Mouse (Mus musculus): ENCODE measurements around the gene Slc25a25. TPM values are rescaled to one million over a fixed set of nuclear protein-coding genes. Genes with fewer than 3 reads are reported as not detected.

Slc25a25 gene
- polyA plus RNA-seq, 1 experiment from 2014 or later, result 14.8 TPM

DNA sequence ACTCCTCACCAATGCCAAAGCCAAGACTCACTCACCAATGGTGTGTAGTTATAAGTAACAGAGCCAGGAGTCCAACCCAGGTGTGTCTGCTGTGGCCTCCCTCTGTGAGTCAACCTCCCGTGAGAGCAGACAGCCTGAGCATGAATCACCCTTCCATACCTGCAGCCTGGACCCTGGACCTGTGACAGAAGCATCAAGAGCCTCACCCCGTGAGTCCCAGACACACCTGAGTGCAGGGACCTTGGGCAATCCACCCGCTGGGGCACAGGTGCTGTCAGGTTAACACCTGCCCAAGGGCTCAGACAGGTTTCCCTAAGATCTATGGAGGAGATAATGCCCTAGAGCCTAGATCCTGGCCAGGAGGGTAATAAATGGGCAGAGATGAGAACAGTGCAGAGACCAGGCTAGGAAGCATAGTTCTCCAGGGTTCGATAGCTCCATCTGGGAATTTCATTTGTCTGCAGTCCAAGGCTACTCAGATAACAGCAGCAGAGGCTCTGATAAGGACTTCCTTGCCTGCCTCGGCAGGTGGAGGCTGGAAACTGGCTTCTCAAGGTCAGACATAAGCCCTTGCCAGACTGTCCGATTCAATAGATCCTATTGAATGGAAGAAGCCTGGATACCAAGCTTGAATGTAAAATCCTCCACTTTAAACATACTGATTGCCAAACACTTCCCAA lies 19.9 kb upstream of the Slc25a25 start:
- Histone ChIP-seq H3K4me1 (ENCODE audit: control insufficient read depth, insufficient read depth, low read length) (no peaks in the 10 kb centered on the region), H3K9ac (ENCODE audit: low read depth, low read length) (no peak overlapping the region), H3K27ac (ENCODE audit: low read depth, low read length) (no peak overlapping the region), H3K4me3 (ENCODE audit: low read length) (no peak overlapping the region), H3K4me2 (replicated peaks; ENCODE audit: low read depth, low read length) (no peak overlapping the region), H3K27me3 (ENCODE audit: control insufficient read depth, insufficient read depth, low read length) (no peaks in the 10 kb centered on the region), H3K36me3 (ENCODE audit: control insufficient read depth, insufficient read depth, low read length) (no peaks in the 10 kb centered on the region), H3K9me3 (ENCODE audit: control insufficient read depth, low read length) (peaks cover 3% of the 10 kb centered on the region; the same call in 1 of the 2 replicates)
- no peak for ATAC-seq (ENCODE audit: low FRiP score, low TSS enrichment)
- 84% methylated on average over 6 of the region's 6 CpGs for WGBS

DNA sequence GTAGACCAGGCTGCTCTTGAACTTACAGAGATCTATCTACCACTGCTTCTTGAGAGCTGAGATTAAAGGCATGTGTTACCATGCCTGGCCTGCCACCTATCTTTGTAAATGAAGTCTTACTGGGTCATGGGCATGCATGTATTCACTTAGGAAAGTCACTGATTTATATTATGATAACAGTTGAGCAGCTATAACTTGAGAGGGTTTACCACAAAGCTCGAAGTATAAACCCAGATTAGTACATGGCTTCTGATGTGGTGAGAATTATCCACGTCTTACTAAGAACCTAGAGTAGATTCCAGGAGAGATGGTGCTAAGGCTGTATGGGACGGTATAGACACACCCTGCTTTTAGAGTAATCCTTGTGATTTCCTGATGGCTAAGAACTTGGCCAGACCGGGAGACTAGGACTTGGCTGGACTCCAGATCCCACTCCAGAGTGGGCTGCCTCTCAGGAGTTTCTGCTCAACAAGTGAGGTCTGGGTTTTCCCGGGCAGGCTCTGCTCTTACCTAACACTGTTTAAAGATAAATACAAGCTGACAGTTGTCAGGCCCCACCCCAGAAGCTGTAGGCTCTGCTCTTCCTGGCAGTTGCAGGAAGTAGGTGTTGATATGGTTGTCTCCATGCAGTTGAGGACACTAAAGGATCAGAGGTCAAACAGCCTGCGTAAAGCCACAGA lies 13.1 kb upstream of the Slc25a25 start:
- Histone ChIP-seq H3K36me3 (ENCODE audit: control insufficient read depth, insufficient read depth, low read length) (no peaks in the 10 kb centered on the region), H3K4me3 (ENCODE audit: low read length) (no peak overlapping the region), H3K4me2 (replicated peaks; ENCODE audit: low read depth, low read length) (no peak overlapping the region), H3K9ac (ENCODE audit: low read depth, low read length) (no peak overlapping the region), H3K27me3 (ENCODE audit: control insufficient read depth, insufficient read depth, low read length) (no peaks in the 10 kb centered on the region), H3K27ac (ENCODE audit: low read depth, low read length) (no peak overlapping the region), H3K9me3 (ENCODE audit: control insufficient read depth, low read length) (no peaks in the 10 kb centered on the region), H3K4me1 (ENCODE audit: control insufficient read depth, insufficient read depth, low read length) (no peaks in the 10 kb centered on the region)
- no peak for ATAC-seq (ENCODE audit: low FRiP score, low TSS enrichment)
- 64% methylated on average over 6 of the region's 6 CpGs for WGBS

DNA sequence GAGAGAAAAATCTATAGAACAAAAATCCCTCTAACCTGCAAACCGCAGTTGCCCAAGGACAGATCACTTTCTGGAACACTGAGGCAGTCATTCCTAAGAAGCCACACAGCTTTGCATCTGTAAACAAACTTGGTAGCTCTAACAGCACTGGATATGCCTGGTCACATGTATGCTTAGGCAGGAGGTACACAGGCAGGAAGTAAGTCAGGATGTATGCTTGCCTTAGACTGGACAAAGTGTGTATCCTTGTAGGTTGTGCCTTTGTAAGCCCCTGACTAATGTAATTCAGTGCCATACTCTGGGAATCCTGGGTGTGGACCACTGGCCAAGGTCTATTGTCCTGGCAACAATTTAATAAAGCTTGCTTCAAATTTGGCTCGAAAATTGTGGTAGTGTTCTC lies 12.5 kb upstream of the Slc25a25 start:
- Histone ChIP-seq H3K9ac (ENCODE audit: low read depth, low read length) (no peak overlapping the region), H3K27ac (ENCODE audit: low read depth, low read length) (no peak overlapping the region), H3K9me3 (ENCODE audit: control insufficient read depth, low read length) (no peaks in the 10 kb centered on the region), H3K4me3 (ENCODE audit: low read length) (no peak overlapping the region), H3K4me1 (ENCODE audit: control insufficient read depth, insufficient read depth, low read length) (no peaks in the 10 kb centered on the region), H3K4me2 (replicated peaks; ENCODE audit: low read depth, low read length) (no peak overlapping the region), H3K27me3 (ENCODE audit: control insufficient read depth, insufficient read depth, low read length) (no peaks in the 10 kb centered on the region), H3K36me3 (ENCODE audit: control insufficient read depth, insufficient read depth, low read length) (no peaks in the 10 kb centered on the region)
- 81% methylated on average over 2 of the region's 2 CpGs for WGBS
- no peak for ATAC-seq (ENCODE audit: low FRiP score, low TSS enrichment)

DNA sequence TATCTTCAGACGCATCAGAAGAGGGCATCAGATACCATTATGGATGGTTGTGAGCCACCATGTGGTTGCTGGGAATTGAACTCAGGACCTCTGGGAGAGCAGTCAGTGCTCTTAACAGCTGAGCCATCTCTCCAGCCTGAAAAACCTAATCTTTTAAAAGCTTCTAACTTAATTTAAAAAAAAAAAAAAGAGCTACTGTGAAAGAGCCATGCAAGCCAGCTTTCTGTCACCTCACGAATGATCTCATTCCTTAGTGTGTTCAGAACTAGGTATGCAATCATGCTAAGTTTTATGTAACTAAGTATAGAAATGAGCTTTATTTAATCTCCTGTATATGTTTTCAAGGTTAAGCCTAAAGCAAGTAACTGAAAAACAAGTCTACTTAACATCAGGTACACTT lies 8.4 kb upstream of the Slc25a25 start:
- H3K36me3 ChIP-seq (ENCODE audit: control insufficient read depth, insufficient read depth, low read length), result peaks cover 6% of the 10 kb centered on the region
- no peak for ATAC-seq (ENCODE audit: low FRiP score, low TSS enrichment)
- H3K9me3 ChIP-seq (ENCODE audit: control insufficient read depth, low read length), result no peaks in the 10 kb centered on the region
- H3K27me3 ChIP-seq (ENCODE audit: control insufficient read depth, insufficient read depth, low read length), result no peaks in the 10 kb centered on the region
- WGBS, result 93% methylated on average over 2 of the region's 2 CpGs
- no peaks in the 10 kb centered on the region for H3K4me1 ChIP-seq (ENCODE audit: control insufficient read depth, insufficient read depth, low read length)
- H3K4me3 ChIP-seq (ENCODE audit: low read length), result no peak overlapping the region
- no peak overlapping the region for H3K9ac ChIP-seq (ENCODE audit: low read depth, low read length)
- no peak overlapping the region for H3K4me2 ChIP-seq (replicated peaks; ENCODE audit: low read depth, low read length)
- H3K27ac ChIP-seq (ENCODE audit: low read depth, low read length), result no peak overlapping the region

DNA sequence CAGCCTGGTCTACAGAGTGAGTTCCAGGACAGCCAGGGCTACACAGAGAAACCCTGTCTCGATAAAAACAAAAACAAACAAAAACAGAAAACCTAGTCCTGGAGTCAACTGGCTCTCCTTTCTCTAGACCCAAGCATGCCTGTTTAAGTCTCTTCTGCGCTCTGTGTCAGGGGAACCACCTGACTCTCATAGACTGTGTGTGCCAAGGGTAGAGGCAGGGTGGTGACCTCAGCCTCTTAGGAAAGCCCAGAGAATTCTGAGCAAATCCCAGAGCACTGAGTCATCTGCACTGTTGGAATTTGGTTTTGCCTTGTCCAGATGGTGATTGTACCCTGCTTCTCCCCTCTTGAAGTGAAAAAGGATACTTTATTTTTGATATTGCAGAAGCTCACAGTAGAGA lies 7.1 kb upstream of the Slc25a25 start:
- Histone ChIP-seq H3K4me1 (ENCODE audit: control insufficient read depth, insufficient read depth, low read length) (no peaks in the 10 kb centered on the region), H3K27me3 (ENCODE audit: control insufficient read depth, insufficient read depth, low read length) (no peaks in the 10 kb centered on the region), H3K36me3 (ENCODE audit: control insufficient read depth, insufficient read depth, low read length) (peaks cover 6% of the 10 kb centered on the region), H3K27ac (ENCODE audit: low read depth, low read length) (no peak overlapping the region), H3K4me3 (ENCODE audit: low read length) (no peak overlapping the region), H3K4me2 (replicated peaks; ENCODE audit: low read depth, low read length) (no peak overlapping the region), H3K9ac (ENCODE audit: low read depth, low read length) (no peak overlapping the region), H3K9me3 (ENCODE audit: control insufficient read depth, low read length) (no peaks in the 10 kb centered on the region)
- no peak for ATAC-seq (ENCODE audit: low FRiP score, low TSS enrichment)
- WGBS, result 86% methylated on average over 2 of the region's 2 CpGs

DNA sequence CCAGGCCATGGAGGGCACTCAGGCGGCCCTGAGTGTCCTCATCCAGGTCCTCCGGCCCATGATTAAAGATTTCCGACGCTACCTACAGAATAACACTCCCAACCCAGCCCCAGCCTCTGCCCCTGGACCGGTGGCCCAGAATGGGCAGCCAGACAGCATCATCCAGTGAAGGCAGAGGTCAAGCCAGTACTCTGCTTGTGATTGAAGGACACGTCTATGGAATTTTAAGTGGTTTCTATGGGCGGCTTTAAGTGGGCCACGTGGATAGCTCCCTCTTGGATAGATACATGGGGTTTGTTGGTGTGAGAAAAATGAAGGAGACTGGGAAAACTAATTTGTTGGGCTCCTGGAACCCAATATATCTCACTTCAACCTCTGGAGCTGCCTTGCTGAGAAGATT lies 3.9 kb upstream of the Slc25a25 start:
- Histone ChIP-seq H3K27ac (ENCODE audit: low read depth, low read length) (no peak overlapping the region), H3K27me3 (ENCODE audit: control insufficient read depth, insufficient read depth, low read length) (no peaks in the 10 kb centered on the region), H3K36me3 (ENCODE audit: control insufficient read depth, insufficient read depth, low read length) (peaks cover 6% of the 10 kb centered on the region), H3K4me3 (ENCODE audit: low read length) (no peak overlapping the region), H3K4me2 (replicated peaks; ENCODE audit: low read depth, low read length) (no peak overlapping the region), H3K9ac (ENCODE audit: low read depth, low read length) (no peak overlapping the region), H3K4me1 (ENCODE audit: control insufficient read depth, insufficient read depth, low read length) (peaks cover 13% of the 10 kb centered on the region; the same call in 1 of the 2 replicates), H3K9me3 (ENCODE audit: control insufficient read depth, low read length) (no peaks in the 10 kb centered on the region)
- no peak for ATAC-seq (ENCODE audit: low FRiP score, low TSS enrichment)
- WGBS, result 86% methylated on average over 8 of the region's 8 CpGs

DNA sequence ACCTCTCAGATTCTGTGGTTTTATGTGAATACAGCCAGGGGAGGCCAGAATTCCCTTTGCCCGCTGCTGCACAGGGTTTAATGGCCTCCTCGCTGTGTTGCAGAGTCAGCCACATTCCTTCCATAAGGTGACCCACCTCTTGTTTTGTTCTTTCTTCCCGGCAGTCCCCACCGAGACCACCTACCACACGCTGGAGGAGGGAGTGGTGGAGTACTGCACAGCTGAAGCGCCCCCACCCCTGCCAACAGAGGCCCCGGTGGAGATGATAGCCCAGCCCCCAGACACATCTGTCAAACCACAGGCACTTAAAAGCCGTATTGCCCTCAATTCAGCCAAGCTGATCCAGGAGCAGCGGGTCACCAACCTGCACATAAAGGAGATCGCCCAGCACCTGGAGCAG lies 3.4 kb upstream of the Slc25a25 start:
- Histone ChIP-seq H3K27ac (ENCODE audit: low read depth, low read length) (no peak overlapping the region), H3K36me3 (ENCODE audit: control insufficient read depth, insufficient read depth, low read length) (peaks cover 6% of the 10 kb centered on the region), H3K4me1 (ENCODE audit: control insufficient read depth, insufficient read depth, low read length) (peaks cover 13% of the 10 kb centered on the region; the same call in 1 of the 2 replicates), H3K27me3 (ENCODE audit: control insufficient read depth, insufficient read depth, low read length) (no peaks in the 10 kb centered on the region), H3K9me3 (ENCODE audit: control insufficient read depth, low read length) (no peaks in the 10 kb centered on the region), H3K4me3 (ENCODE audit: low read length) (no peak overlapping the region), H3K4me2 (replicated peaks; ENCODE audit: low read depth, low read length) (no peak overlapping the region), H3K9ac (ENCODE audit: low read depth, low read length) (no peak overlapping the region)
- no peak for ATAC-seq (ENCODE audit: low FRiP score, low TSS enrichment)
- 60% methylated on average over 10 of the region's 10 CpGs for WGBS

DNA sequence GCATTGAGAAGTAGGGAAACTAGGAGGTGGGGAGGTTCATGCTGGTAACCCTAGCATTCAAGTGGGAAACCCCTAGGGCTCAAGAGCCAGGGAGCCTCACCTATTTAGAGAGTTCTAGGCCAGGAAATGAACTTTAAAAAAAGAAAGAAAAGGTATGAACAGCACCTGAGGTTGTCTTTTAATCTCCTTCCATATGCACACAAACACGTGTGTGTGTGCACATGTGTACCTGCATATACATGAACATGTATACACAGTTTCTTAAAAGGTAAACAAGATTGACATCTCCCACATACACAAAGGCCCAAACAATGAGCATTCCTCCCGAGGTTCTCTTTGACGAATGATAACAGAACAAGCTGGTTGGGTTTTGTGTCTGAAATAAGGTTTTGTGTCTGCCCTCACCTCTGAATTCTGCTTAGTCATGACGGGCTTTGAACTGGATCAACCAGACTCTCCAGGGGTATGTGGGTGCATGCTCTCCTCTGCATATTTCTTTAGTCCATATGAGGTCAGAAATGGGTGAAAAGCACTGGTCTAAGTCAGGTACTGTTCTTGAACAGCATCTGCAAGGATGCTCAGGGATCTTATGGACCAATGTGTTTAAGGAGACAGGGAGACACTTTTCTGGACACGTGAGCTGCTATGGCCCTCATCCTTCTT lies 2.5 kb upstream of the Slc25a25 start:
- 85% methylated on average over 5 of the region's 5 CpGs for WGBS
- no peak overlapping the region for H3K4me2 ChIP-seq (replicated peaks; ENCODE audit: low read depth, low read length)
- no peak overlapping the region for H3K4me3 ChIP-seq (ENCODE audit: low read length)

More for the DNA sequence above, 2.5 kb upstream of the Slc25a25 start:
- Histone ChIP-seq H3K9me3 (ENCODE audit: control insufficient read depth, low read length) (no peaks in the 10 kb centered on the region), H3K9ac (ENCODE audit: low read depth, low read length) (no peak overlapping the region), H3K27me3 (ENCODE audit: control insufficient read depth, insufficient read depth, low read length) (no peaks in the 10 kb centered on the region), H3K4me1 (ENCODE audit: control insufficient read depth, insufficient read depth, low read length) (peaks cover 13% of the 10 kb centered on the region; the same call in 1 of the 2 replicates), H3K27ac (ENCODE audit: low read depth, low read length) (no peak overlapping the region), H3K36me3 (ENCODE audit: control insufficient read depth, insufficient read depth, low read length) (peaks cover 6% of the 10 kb centered on the region)
- no peak for ATAC-seq (ENCODE audit: low FRiP score, low TSS enrichment)

All from kidney, embryonic 14.5 days (tissue).